Mouse (Mus musculus) midbrain, postnatal 0 days (tissue): ENCODE data around the gene Gm21936. TPM values are rescaled to one million over a fixed set of nuclear protein-coding genes. Genes with fewer than 3 reads are reported as not detected.
"Not testable (repeated sequence)": the region's sequence is repeated elsewhere in the genome, so short reads cannot be mapped to it uniquely, and the experiment has no call there.

ENCODE experiments used
- ATAC-seq: fragments of 200-750 bp; cut with Nextera tagmentation; 2 replicates; pipeline ENCODE4 v1.8.0; 2017; ENCODE audit warnings: moderate number of reproducible peaks, mild to moderate bottlenecking, moderate TSS enrichment, moderate library complexity; ENCODE audit not compliant: low FRiP score
- DNase-seq: peaks from one replicate; pipeline ENCODE4 v3.0.0-alpha.2; 2015; ENCODE audit warnings: low spot score
- H3K27ac ChIP-seq: fragments of 300-500 bp; sonication (generic); 2 replicates; pipeline ENCODE4 v1.5.1; 2014; ENCODE audit warnings: low read depth, mild to moderate bottlenecking, low read length, mixed read lengths
- H3K27me3 ChIP-seq: fragments of 300-500 bp; sonication (generic); 2 replicates; pipeline ENCODE4 v1.6.1; 2014; ENCODE audit warnings: low read length, control low read depth, mixed read lengths; ENCODE audit not compliant: insufficient read depth
- H3K36me3 ChIP-seq: fragments of 300-500 bp; sonication (generic); 2 replicates; pipeline ENCODE4 v1.6.1; 2014; ENCODE audit warnings: low read length, control low read depth, mixed read lengths; ENCODE audit not compliant: insufficient read depth
- H3K4me1 ChIP-seq: fragments of 300-500 bp; sonication (generic); 2 replicates; pipeline ENCODE4 v1.6.1; 2014; ENCODE audit warnings: mild to moderate bottlenecking, control low read depth, antibody characterized with exemption, low read length, mixed read lengths; ENCODE audit not compliant: insufficient read depth
- H3K4me2 ChIP-seq: fragments of 300-500 bp; sonication (generic); 2 replicates; pipeline ENCODE4 v1.6.1; 2014; ENCODE audit warnings: low read depth, mild to moderate bottlenecking, low read length, mixed read lengths; ENCODE audit not compliant: poor library complexity, severe bottlenecking
- H3K4me3 ChIP-seq: fragments of 300-500 bp; sonication (generic); 2 replicates; pipeline ENCODE4 v1.5.1; 2014; ENCODE audit warnings: low read depth, mild to moderate bottlenecking, low read length, moderate library complexity
- H3K9ac ChIP-seq: fragments of 300-500 bp; sonication (generic); replicated peaks from 2 replicates; pipeline ENCODE4 v1.6.1; 2014; ENCODE audit warnings: mild to moderate bottlenecking, low read length, moderate library complexity, mixed read lengths; ENCODE audit not compliant: poor library complexity, severe bottlenecking
- H3K9me3 ChIP-seq: fragments of 300-500 bp; sonication (generic); 2 replicates; pipeline ENCODE4 v1.6.1; 2016; ENCODE audit warnings: low read length, control low read depth
- WGBS: fragments of 180-500 bp; shearing (Covaris S2); extraction: QIAGEN DNeasy Blood & Tissue Kit; methylation state at CpG from one replicate; pipeline ENCODE4 v1.1.7; 2014; 5-methylcytosine and 5-hydroxymethylcytosine counted together
- polyA plus RNA-seq: library from polyadenylated mRNA; unstranded; fragments of >200 nt; fragmentation: Nextera tagmentation; extraction: Ambion mirVana; gene quantifications from 2 replicates; pipeline ENCODE4 v1.2.1, GENCODE M21; 2015
- total RNA-seq: library from RNA; depleted of rRNA; stranded (reverse); fragments of >200 nt; gene quantifications from 2 replicates; pipeline ENCODE4 v1.2.3, GENCODE M21; 2014; rRNA removed

Gm21936 gene
- total RNA-seq = not detected in 2 replicates
- not detected in 2 replicates for polyA plus RNA-seq

DNA sequence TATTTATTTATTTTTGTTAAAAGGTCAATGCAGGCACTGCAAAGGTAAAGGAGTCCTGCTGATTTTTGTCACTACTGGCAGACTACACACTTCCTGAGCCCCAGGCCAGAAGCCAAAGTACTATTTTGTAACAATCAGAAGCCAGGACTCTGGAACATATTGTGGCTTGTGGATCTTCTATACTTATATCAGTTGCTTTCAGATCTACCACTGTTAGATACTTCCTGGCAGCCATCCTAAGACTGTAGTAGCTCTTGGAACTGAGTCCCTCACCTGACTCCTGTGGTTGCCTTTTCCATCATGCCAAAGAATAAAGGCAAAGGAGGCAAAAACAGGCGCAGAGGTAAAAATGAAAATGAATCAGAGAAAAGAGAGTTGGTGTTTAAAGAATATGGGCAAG is at the start of gene Gm21936:
Gene Gm21936, plus strand, starts transcription at position 301 of the 400 bp plus-strand sequence.
- not testable (repeated sequence) for DNase-seq, H3K36me3 ChIP-seq, H3K27me3 ChIP-seq, H3K4me2 ChIP-seq, ATAC-seq, H3K9ac ChIP-seq, H3K9me3 ChIP-seq, H3K4me1 ChIP-seq, H3K27ac ChIP-seq, H3K4me3 ChIP-seq
- 75% methylated on average over 1 of the region's 1 CpGs for WGBS

DNA sequence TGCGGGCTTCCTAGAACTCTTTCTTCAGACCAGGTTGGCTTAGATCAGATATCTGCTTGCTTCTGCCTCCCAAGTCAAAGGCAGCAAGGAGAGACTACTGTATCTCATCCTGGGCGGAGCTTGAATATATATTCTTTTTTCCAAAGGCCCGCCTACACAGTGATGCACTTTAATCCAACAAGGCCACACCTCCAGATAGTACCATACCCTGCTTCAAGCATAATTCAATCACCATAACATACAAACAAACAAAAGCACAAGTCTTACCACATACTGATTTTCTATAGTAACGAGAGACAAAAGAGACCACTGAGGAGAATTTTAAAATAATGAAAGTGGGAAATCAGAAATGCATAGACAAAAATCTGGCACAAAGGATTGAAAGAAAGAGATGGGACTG is 19.7 kb upstream of the Gm21936 start, which contains the start of gene Gm21319:
Gene Gm21319, minus strand, starts transcription at position 101 of the 400 bp plus-strand sequence.
- H3K27me3 ChIP-seq, H3K27ac ChIP-seq, DNase-seq, H3K9me3 ChIP-seq, ATAC-seq, H3K36me3 ChIP-seq, H3K4me2 ChIP-seq, H3K4me1 ChIP-seq, H3K4me3 ChIP-seq, H3K9ac ChIP-seq: not testable (repeated sequence)
- 86% methylated on average over 4 of the region's 4 CpGs for WGBS

DNA sequence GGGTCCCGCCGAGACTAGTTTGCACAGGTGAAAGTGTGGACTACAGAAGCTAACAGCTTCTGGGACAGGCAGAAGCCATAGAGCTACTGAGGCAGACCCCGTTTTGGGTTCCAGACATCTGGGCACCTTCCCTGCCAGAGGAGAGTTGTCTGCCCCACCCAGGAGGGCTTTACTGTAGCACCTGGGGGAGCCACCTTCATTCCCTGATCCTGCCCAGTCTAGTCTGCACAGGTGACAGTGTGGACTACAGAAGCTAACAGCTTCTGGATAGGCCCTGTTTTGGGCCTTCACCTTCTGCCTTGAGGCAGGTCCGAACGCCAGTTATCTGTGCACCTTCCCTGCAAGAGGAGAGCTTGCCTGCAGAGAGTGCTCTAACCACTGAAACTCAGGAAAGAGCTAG is 2.7 kb downstream of the Gm21936 start:
- DNase-seq, H3K9me3 ChIP-seq, H3K4me3 ChIP-seq, H3K4me1 ChIP-seq, H3K27me3 ChIP-seq, H3K4me2 ChIP-seq, H3K9ac ChIP-seq, H3K36me3 ChIP-seq, H3K27ac ChIP-seq, ATAC-seq: not testable (repeated sequence)
- WGBS = 92% methylated on average over 5 of the region's 5 CpGs

DNA sequence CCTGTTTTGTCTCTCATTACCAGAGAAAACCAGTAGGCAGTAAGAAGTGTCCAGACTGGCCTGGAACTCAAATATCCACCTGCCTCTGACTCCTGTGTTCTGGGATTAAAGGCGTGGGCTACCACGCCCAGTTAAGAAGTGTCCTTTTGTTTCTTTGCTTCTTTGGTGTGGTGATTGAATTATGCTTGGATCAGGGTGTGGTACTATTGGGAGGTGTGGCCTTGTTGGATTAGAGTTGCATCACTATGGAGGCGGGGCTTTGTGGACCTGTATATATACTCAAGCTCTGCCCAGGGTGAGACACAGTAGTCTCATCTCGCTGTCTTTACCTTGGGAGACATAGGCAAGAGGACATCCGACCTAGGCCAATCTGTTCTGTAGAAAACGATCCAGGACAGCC is 21.0 kb downstream of the Gm21936 start, which contains the start of gene BB287469:
Gene BB287469, plus strand, starts transcription at position 301 of the 400 bp plus-strand sequence.
- not testable (repeated sequence) for H3K27me3 ChIP-seq, ATAC-seq, H3K4me1 ChIP-seq, H3K4me3 ChIP-seq, H3K27ac ChIP-seq, H3K4me2 ChIP-seq, H3K9me3 ChIP-seq, H3K9ac ChIP-seq, DNase-seq, H3K36me3 ChIP-seq
- WGBS = 94% methylated on average over 3 of the region's 6 CpGs

DNA sequence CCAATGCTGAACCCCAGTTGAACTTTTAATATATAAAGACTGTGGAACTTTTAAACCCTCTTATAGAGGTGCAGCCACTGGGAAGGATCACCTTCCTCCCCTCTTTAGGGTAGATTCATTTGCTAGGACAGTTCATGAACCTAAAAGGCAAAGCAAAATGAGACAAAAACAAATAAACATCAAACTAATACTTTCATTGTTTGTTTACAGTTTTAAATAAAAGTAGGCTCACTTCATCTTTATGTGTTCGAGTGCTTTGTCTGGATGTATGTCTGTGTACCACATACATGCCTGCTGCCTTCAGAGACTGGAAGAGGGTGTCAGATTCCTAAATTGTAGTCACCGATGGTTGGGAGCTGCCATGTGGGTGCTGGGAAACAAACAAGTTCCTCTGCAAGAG is 46.9 kb downstream of the Gm21936 start, which contains the start of gene Gm2001:
Gene Gm2001, minus strand, starts transcription at position 101 of the 400 bp plus-strand sequence.
- not testable (repeated sequence) for DNase-seq, H3K9ac ChIP-seq, H3K4me2 ChIP-seq, H3K9me3 ChIP-seq, ATAC-seq, H3K4me1 ChIP-seq, H3K4me3 ChIP-seq, H3K27ac ChIP-seq, H3K36me3 ChIP-seq, H3K27me3 ChIP-seq
- 61% methylated on average over 1 of the region's 2 CpGs for WGBS

Other genes starting within 250 kb of the Gm21936 start
- not detected in 2 replicates for gene Oog1, start 192.8 kb upstream of the Gm21936 start, total RNA-seq
- gene Oog1, start 192.8 kb upstream of the Gm21936 start, polyA plus RNA-seq = not detected in 2 replicates
- not detected in 2 replicates for gene Gm4027, start 176.6 kb upstream of the Gm21936 start, total RNA-seq
- not detected in 2 replicates for gene Gm4027, start 176.6 kb upstream of the Gm21936 start, polyA plus RNA-seq
- gene Gm16381, start 150.9 kb upstream of the Gm21936 start, total RNA-seq = not detected in 2 replicates
- not detected in 2 replicates for gene Gm16381, start 150.9 kb upstream of the Gm21936 start, polyA plus RNA-seq
- not detected in 2 replicates for gene Gm21319, start 19.8 kb upstream of the Gm21936 start, total RNA-seq
- gene Gm21319, start 19.8 kb upstream of the Gm21936 start, polyA plus RNA-seq = not detected in 2 replicates
- not detected in 2 replicates for gene BB287469, start 21.1 kb downstream of the Gm21936 start, total RNA-seq
- not detected in 2 replicates for gene BB287469, start 21.1 kb downstream of the Gm21936 start, polyA plus RNA-seq
- gene Gm2001, start 46.8 kb downstream of the Gm21936 start, total RNA-seq = not detected in 2 replicates
- not detected in 2 replicates for gene Gm2001, start 46.8 kb downstream of the Gm21936 start, polyA plus RNA-seq
- not detected in 2 replicates for gene Gm2016, start 78.6 kb downstream of the Gm21936 start, total RNA-seq
- not detected in 2 replicates for gene Gm2016, start 78.6 kb downstream of the Gm21936 start, polyA plus RNA-seq
- not detected in 2 replicates for gene Gm2022, start 99.9 kb downstream of the Gm21936 start, total RNA-seq
- gene Gm2022, start 99.9 kb downstream of the Gm21936 start, polyA plus RNA-seq = not detected in 2 replicates
- not detected in 2 replicates for gene Gm2035, start 124.3 kb downstream of the Gm21936 start, total RNA-seq
- not detected in 2 replicates for gene Gm2035, start 124.3 kb downstream of the Gm21936 start, polyA plus RNA-seq
- not detected in 2 replicates for gene Gm2042, start 158.6 kb downstream of the Gm21936 start, total RNA-seq
- gene Gm2042, start 158.6 kb downstream of the Gm21936 start, polyA plus RNA-seq = not detected in 2 replicates
- gene Gm2075, start 216.3 kb downstream of the Gm21936 start, total RNA-seq = not detected in 2 replicates
- gene Gm2075, start 216.3 kb downstream of the Gm21936 start, polyA plus RNA-seq = not detected in 2 replicates
- not detected in 2 replicates for gene Gm6803, start 223.3 kb downstream of the Gm21936 start, total RNA-seq
- not detected in 2 replicates for gene Gm6803, start 223.3 kb downstream of the Gm21936 start, polyA plus RNA-seq
- not detected in 2 replicates for gene Gm2056, start 231.5 kb downstream of the Gm21936 start, total RNA-seq
- gene Gm2056, start 231.5 kb downstream of the Gm21936 start, polyA plus RNA-seq = not detected in 2 replicates